Mouse (Mus musculus) midbrain, embryonic 12.5 days (tissue): Measurements from ENCODE around the gene Filip1l. TPM values are rescaled to one million over a fixed set of nuclear protein-coding genes. Genes with fewer than 3 reads are reported as not detected.
A peak's percentile ranks its signal among the peaks of the same experiment; 100 is the strongest.

Source experiments
- ATAC-seq: fragments of 200-750 bp; cut with Nextera tagmentation; 2 replicates; pipeline ENCODE4 v1.8.0; 2017; ENCODE audit warnings: low read depth, moderate TSS enrichment, moderate library complexity; ENCODE audit not compliant: low FRiP score
- H3K27ac ChIP-seq: fragments of 300-500 bp; sonication (generic); replicated peaks from 2 replicates; pipeline ENCODE4 v1.5.1; 2016; ENCODE audit warnings: mild to moderate bottlenecking
- H3K27me3 ChIP-seq: fragments of 300-500 bp; sonication (generic); 2 replicates; pipeline ENCODE4 v1.6.1; 2016; ENCODE audit warnings: mild to moderate bottlenecking
- H3K36me3 ChIP-seq: fragments of 300-500 bp; sonication (generic); 2 replicates; pipeline ENCODE4 v1.6.1; 2016
- H3K4me1 ChIP-seq: fragments of 300-500 bp; sonication (generic); 2 replicates; pipeline ENCODE4 v1.6.1; 2016
- H3K4me2 ChIP-seq: fragments of 300-500 bp; sonication (generic); replicated peaks from 2 replicates; pipeline ENCODE4 v1.6.1; 2016; ENCODE audit warnings: mild to moderate bottlenecking, moderate library complexity
- H3K4me3 ChIP-seq: fragments of 300-500 bp; sonication (generic); 2 replicates; pipeline ENCODE4 v1.5.1; 2016; ENCODE audit warnings: mild to moderate bottlenecking
- H3K9ac ChIP-seq: fragments of 300-500 bp; sonication (generic); replicated peaks from 2 replicates; pipeline ENCODE4 v1.6.1; 2016; ENCODE audit warnings: mild to moderate bottlenecking, moderate library complexity
- H3K9me3 ChIP-seq: fragments of 300-500 bp; sonication (generic); 2 replicates; pipeline ENCODE4 v1.6.1; 2016; ENCODE audit warnings: mild to moderate bottlenecking
- WGBS: fragments of 180-500 bp; shearing (Covaris S2); methylation state at CpG from one replicate; pipeline ENCODE4 v1.1.7; 2016; 5-methylcytosine and 5-hydroxymethylcytosine counted together
- polyA plus RNA-seq: library from polyadenylated mRNA; unstranded; fragments of >200 nt; fragmentation: Nextera tagmentation; extraction: Ambion mirVana; gene quantifications from 2 replicates; pipeline ENCODE4 v1.2.1, GENCODE M21; 2016

The Filip1l gene
- polyA plus RNA-seq, 1 experiment from 2014 or later: 7.0 TPM

DNA sequence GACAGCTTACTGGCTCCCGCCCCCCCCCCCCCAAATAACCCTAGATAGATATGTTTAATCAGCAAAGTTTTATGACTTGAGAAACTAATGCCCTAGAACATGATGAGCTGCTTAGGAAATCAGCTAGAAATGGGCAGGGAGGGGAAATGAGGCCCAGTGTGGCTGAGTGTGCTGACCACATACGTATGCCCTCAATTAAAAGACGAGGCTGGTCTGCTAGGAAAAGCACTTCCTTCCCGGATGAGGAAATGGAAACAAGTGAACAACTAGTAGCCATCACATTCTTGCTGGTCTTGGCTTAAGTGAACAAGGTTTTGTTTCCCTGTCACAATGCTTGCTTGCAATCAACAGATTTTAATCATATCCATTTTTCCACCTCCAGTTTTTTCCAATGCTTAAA, 177.7 kb downstream of the Filip1l start:
- Histone ChIP-seq H3K4me2 (no peak overlapping the region), H3K27me3 (no peaks in the 10 kb centered on the region), H3K4me1 (no peaks in the 10 kb centered on the region; the same call in 1 of the 2 replicates), H3K9me3 (no peaks in the 10 kb centered on the region), H3K36me3 (no peaks in the 10 kb centered on the region), H3K4me3 (no peak overlapping the region), H3K27ac (no peak overlapping the region), H3K9ac (no peak overlapping the region)
- 87% methylated on average over 4 of the region's 4 CpGs for WGBS
- ATAC-seq: no peak

DNA sequence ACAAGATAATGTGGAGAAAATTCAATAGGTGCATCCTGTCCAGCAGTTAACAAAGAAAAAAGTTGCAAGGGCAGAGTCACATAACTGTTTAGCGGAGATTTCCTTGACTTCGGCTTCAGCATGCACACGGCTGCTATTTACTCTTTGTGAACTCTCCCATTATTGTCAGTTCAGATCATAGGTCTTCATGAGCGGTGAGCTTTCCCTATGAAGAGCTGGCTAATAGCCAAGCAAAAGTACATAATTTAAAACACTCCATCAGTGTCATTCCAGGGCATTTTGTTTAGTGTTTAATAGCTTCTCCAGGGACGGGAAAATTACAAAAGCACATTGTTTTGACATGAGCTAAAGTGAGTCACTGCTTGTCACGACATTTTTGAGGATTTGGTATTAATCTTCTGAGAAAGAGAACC, 179.2 kb downstream of the Filip1l start:
- H3K4me3 ChIP-seq: no peak overlapping the region
- WGBS: 63% methylated on average over 6 of the region's 6 CpGs
- H3K27ac ChIP-seq: no peak overlapping the region
- ATAC-seq: no peak
- no peaks in the 10 kb centered on the region for H3K36me3 ChIP-seq
- no peaks in the 10 kb centered on the region for H3K9me3 ChIP-seq
- H3K9ac ChIP-seq: no peak overlapping the region
- no peak overlapping the region for H3K4me2 ChIP-seq
- H3K4me1 ChIP-seq: no peaks in the 10 kb centered on the region; the same call in 1 of the 2 replicates
- no peaks in the 10 kb centered on the region for H3K27me3 ChIP-seq

DNA sequence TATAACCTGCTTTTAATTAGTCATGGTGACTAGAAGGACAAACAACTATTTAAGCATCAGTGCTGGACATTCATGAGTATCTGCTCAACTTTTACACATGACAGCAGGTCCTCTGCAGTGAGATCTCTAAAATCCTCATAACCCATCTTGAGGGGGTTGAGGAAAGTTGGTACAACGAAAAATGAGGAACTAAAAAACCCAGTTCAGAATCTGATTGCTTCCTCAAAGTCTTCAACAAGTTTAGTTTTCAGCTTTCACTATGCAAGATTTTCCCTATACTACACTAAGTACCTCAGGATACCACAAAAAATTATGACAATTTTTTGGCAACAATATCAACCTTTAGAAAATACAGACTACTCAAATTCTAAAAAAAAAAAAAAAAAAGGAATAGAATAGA, 181.5 kb downstream of the Filip1l start:
- Histone ChIP-seq H3K4me2 (no peak overlapping the region), H3K27me3 (no peaks in the 10 kb centered on the region), H3K9me3 (no peaks in the 10 kb centered on the region), H3K36me3 (no peaks in the 10 kb centered on the region), H3K4me3 (no peak overlapping the region), H3K4me1 (no peaks in the 10 kb centered on the region; the same call in 1 of the 2 replicates), H3K27ac (no peak overlapping the region), H3K9ac (no peak overlapping the region)
- whole genome bisulfite sequencing: 81% methylated on average over 1 of the region's 1 CpGs
- ATAC-seq: no peak

DNA sequence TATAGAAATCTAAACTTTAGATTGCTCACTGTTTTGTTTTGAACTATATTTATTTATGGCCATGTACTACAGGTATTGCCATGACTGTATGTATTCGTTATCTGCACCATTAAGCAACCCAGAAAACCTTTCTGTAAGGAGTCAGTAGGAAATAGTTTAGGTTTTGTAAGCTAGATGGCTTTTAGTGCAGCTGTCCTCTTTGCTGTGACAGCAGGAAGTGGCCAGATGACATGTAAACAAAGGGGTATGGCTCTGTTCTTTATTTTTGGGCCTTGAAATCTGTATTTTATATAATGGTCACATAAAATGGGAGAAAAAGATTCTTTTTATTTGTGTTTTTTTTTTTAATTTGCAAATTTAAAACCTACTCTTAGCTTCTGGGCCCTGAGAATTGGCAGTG, 181.9 kb downstream of the Filip1l start:
- H3K36me3 ChIP-seq: no peaks in the 10 kb centered on the region
- no peaks in the 10 kb centered on the region for H3K9me3 ChIP-seq
- H3K4me2 ChIP-seq: no peak overlapping the region
- H3K27ac ChIP-seq: no peak overlapping the region
- H3K27me3 ChIP-seq: no peaks in the 10 kb centered on the region
- no peak overlapping the region for H3K4me3 ChIP-seq
- H3K4me1 ChIP-seq: no peaks in the 10 kb centered on the region; the same call in 1 of the 2 replicates
- ATAC-seq: no peak
- 89% methylated on average over 1 of the region's 1 CpGs for WGBS
- no peak overlapping the region for H3K9ac ChIP-seq

DNA sequence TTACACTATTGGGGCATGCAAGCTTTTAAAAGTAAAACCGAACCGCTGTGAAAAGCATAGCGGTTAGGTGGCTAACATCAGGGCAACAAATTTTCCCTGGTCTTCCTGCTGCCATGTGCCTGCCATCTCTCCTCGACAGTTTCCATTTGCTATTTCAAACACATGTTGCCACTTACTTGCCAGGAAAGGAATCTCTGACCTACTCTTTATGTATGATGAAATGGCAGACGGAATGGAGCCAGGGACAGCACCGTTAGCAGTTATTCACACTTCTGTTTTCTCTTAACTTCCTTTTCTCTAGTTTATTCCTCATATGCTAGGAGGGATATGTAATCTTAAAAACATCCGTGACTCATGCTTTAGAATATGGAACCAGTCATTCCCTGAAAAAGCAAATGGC, 183.6 kb downstream of the Filip1l start:
- no peak for ATAC-seq
- H3K4me3 ChIP-seq: no peak overlapping the region
- H3K9ac ChIP-seq: no peak overlapping the region
- H3K27me3 ChIP-seq: no peaks in the 10 kb centered on the region
- no peaks in the 10 kb centered on the region; the same call in 1 of the 2 replicates for H3K4me1 ChIP-seq
- WGBS: 92% methylated on average over 7 of the region's 7 CpGs
- no peak overlapping the region for H3K4me2 ChIP-seq
- H3K9me3 ChIP-seq: no peaks in the 10 kb centered on the region
- no peak overlapping the region for H3K27ac ChIP-seq
- H3K36me3 ChIP-seq: no peaks in the 10 kb centered on the region

DNA sequence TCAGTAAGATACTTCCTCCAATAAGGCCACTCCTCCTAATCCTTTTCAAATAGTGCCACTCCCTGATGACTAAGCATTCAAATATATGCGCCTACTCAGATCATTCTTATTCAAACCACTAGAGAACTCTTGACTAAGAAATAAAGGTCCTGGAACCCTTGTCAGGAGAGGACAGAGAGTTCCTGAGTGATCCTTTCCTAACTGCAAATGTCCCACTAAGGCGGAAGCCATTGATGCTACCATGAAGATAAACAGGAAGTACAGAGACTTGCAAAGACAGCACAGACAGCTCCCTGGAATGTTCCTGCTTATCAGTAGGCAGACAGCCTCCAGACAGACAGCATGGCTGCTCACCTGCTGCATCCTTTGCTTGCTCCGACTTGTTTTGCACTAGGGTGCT, 190.3 kb downstream of the Filip1l start:
- 0 out of 2 replicates have a peak, but pooled peaks cover 3% of the 10 kb centered on the region for H3K27me3 ChIP-seq
- H3K36me3 ChIP-seq: no peaks in the 10 kb centered on the region
- no peak overlapping the region for H3K4me3 ChIP-seq
- no peak for ATAC-seq
- H3K9me3 ChIP-seq: 0 out of 2 replicates have a peak, but pooled peaks cover 5% of the 10 kb centered on the region
- H3K4me2 ChIP-seq: no peak overlapping the region
- no peak overlapping the region for H3K9ac ChIP-seq
- no peak overlapping the region for H3K27ac ChIP-seq
- WGBS: 90% methylated on average over 3 of the region's 3 CpGs
- H3K4me1 ChIP-seq: 0 out of 2 replicates have a peak, but pooled peaks cover 3% of the 10 kb centered on the region

DNA sequence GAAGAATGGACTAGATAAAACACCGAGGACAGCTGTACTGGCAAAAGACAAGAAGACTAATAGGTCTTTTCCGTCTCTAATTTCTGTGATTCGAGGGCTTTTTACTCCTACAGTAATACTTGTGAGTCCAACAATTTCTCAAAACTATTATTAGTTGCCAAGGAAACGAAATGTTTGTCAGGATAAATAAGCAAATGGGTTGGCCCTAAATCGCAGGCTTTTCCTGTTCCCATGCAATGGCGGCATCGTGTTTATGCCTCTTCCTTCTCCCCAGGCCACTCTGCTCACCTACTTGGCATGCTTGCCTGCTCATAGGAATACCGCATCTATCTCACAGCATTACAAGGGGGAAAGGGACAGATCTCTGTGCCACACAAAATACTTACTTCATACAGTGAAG, 191.5 kb downstream of the Filip1l start:
- H3K27ac ChIP-seq: no peak overlapping the region
- ATAC-seq: no peak
- 0 out of 2 replicates have a peak, but pooled peaks cover 5% of the 10 kb centered on the region for H3K9me3 ChIP-seq
- peaks cover 9% of the 10 kb centered on the region; the same call in 1 of the 2 replicates for H3K27me3 ChIP-seq
- no peak overlapping the region for H3K4me2 ChIP-seq
- 81% methylated on average over 8 of the region's 8 CpGs for WGBS
- H3K4me3 ChIP-seq: no peak overlapping the region
- H3K9ac ChIP-seq: no peak overlapping the region
- H3K36me3 ChIP-seq: no peaks in the 10 kb centered on the region
- H3K4me1 ChIP-seq: 0 out of 2 replicates have a peak, but pooled peaks cover 5% of the 10 kb centered on the region

DNA sequence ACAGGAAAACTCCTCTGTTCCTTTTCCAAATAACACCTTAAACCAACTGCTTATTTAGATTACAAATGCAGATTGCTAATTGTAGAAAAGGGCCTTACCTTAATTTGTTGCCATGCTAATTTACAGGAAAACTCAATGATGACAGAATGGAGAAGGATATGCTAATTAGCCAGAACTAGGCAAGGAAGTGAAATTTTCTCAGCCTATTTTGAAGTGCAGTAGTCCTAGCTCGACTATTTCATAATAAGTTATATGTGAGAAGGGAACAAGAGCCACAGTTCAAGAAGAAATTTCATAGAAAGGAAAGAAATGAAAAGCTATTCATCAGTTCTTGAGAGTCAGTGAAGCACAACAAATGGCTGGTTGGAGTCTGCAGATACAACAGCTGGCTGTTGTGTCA, 193.5 kb downstream of the Filip1l start:
- Histone ChIP-seq H3K9ac (no peak overlapping the region), H3K36me3 (no peaks in the 10 kb centered on the region), H3K4me2 (no peak overlapping the region), H3K9me3 (0 out of 2 replicates have a peak, but pooled peaks cover 5% of the 10 kb centered on the region), H3K4me1 (0 out of 2 replicates have a peak, but pooled peaks cover 6% of the 10 kb centered on the region), H3K27me3 (peaks cover 9% of the 10 kb centered on the region; the same call in 1 of the 2 replicates), H3K4me3 (no peak overlapping the region), H3K27ac (no peak overlapping the region)
- WGBS: 82% methylated on average over 1 of the region's 1 CpGs
- ATAC-seq: no peak

DNA sequence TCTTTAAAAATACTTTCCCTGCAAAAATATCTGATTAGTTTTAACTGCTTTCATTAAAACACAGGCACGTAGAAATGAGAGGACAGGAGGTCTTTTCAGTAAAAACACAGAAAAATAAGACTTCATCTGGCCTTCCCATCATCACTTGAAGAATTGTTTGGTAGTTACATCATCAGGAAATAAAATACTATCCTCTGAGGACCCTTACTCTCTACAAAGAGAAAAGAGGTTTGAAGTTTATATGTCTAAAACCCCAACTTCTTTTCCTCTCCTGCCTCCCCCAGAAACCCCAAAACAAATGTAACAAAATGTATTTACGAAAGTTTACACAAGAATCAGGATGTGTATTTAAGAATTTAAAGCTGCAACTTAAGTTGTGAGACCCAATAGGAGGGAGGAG, 195.7 kb downstream of the Filip1l start:
- peak overlapping the region; percentile 82 for H3K4me2 ChIP-seq
- H3K36me3 ChIP-seq: no peaks in the 10 kb centered on the region
- H3K4me1 ChIP-seq: 0 out of 2 replicates have a peak, but pooled peaks cover 6% of the 10 kb centered on the region
- peaks cover 9% of the 10 kb centered on the region; the same call in 1 of the 2 replicates for H3K27me3 ChIP-seq
- H3K9ac ChIP-seq: peak overlapping the region; percentile 79; the same call in 1 of the 2 replicates
- no peaks in the 10 kb centered on the region for H3K9me3 ChIP-seq
- 59% methylated on average over 2 of the region's 2 CpGs for WGBS
- H3K4me3 ChIP-seq: peak overlapping the region; percentile 69
- no peak overlapping the region for H3K27ac ChIP-seq
- ATAC-seq: no peak

DNA sequence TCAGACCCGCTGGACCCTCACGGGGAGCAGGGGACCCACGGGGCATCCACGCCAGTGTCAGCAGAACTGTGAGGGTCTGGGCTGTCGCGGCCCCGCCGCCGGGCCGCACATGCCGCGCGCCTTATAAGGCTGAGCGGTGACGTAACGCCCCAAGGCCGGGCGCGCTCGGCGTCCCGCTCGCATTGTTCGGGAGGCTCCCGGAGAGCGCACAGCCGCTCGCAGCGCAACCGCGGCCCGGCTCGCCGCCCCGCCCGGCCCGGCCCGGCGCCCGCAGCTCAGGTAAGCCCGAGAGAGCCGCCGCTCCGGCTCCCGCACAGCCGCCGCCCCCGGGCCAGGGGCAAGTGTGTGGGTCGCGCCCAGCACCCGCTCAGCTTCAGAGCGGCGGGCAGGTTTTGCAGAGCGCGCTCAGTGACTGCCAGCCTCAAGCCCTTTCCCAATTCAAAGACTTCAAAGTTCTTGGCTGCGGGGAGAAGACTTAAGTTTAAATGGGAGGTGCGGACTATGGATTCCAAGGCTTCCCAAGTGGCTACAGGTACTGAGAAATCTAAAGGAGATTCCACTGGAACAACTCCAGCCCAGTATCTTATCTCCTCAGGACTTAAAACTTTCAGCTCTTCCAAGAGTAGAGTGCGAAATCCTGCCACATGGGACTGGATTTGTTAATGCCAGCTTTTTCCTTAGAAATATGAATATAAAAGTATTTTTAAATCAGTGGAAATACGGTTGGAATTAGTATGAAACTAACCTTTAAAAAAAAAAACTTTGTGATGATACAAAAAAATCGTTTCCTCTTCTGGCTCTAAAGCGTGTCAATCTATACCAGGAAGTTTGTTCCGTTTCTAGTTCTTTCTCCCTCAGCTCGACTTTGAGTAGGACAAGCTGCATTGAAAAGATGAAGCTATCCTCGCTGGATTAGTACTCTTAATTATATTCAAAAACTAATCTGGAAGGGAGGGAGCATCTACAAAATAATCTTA, 196.5 kb downstream of the Filip1l start:
- Histone ChIP-seq H3K4me1 (0 out of 2 replicates have a peak, but pooled peaks cover 6% of the 10 kb centered on the region), H3K4me3 (peak overlapping the region; percentile 69), H3K4me2 (peak overlapping the region; percentile 82), H3K27me3 (peaks cover 9% of the 10 kb centered on the region; the same call in 1 of the 2 replicates), H3K36me3 (no peaks in the 10 kb centered on the region), H3K9ac (peak overlapping the region; percentile 79), H3K27ac (no peak overlapping the region), H3K9me3 (no peaks in the 10 kb centered on the region)
- 2% methylated on average over 56 of the region's 64 CpGs for WGBS
- peak; percentile 99 for ATAC-seq

DNA sequence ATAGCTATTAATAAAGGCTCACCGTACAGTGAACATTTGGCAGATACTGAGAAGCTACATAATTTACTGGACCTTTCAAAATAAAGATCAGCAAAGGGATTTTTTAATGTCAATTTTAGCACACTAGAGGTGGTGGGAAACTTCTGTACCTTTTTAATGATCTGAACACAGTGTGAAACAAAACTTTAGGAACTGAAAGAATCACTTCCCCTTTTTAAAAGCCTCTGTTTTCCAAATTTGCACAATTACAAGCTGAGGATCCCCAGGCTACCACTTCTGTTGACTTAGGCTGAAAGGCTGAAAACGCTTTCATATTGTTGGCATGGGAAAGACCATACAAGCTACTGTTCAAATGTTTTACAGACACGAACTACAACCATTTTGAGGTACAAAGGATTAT, 197.2 kb downstream of the Filip1l start:
- Histone ChIP-seq H3K36me3 (no peaks in the 10 kb centered on the region), H3K27me3 (peaks cover 9% of the 10 kb centered on the region; the same call in 1 of the 2 replicates), H3K9ac (no peak overlapping the region), H3K27ac (no peak overlapping the region), H3K9me3 (no peaks in the 10 kb centered on the region), H3K4me1 (0 out of 2 replicates have a peak, but pooled peaks cover 6% of the 10 kb centered on the region), H3K4me2 (no peak overlapping the region), H3K4me3 (no peak overlapping the region)
- WGBS: 61% methylated on average over 3 of the region's 3 CpGs
- no peak for ATAC-seq

DNA sequence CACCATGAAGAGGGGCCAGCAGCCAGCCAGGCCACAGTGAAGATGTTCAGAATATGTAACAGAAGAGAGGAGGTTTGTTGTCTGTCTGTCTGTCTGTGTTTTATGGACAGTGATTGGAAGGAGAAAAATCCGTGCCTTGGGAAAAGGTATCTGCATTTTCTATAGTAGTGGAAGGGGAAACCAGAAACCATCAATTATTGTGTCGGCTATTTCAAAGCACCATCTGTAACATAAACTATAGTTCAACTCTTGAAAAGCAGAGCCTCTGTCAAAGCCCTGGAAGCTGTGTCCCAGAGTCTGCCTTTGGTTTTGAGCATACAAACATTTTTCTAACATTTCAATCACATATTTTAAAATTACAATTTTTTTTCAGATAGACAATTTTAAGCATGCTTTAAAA, 197.9 kb downstream of the Filip1l start:
- Histone ChIP-seq H3K4me1 (0 out of 2 replicates have a peak, but pooled peaks cover 6% of the 10 kb centered on the region), H3K9me3 (no peaks in the 10 kb centered on the region), H3K9ac (no peak overlapping the region), H3K4me2 (no peak overlapping the region), H3K27me3 (peaks cover 9% of the 10 kb centered on the region; the same call in 1 of the 2 replicates), H3K36me3 (no peaks in the 10 kb centered on the region), H3K4me3 (no peak overlapping the region), H3K27ac (no peak overlapping the region)
- 62% methylated on average over 2 of the region's 2 CpGs for WGBS
- ATAC-seq: no peak
